Mouse (Mus musculus): ENCODE results near the gene Ube2g2.

The Ube2g2 gene

DNA sequence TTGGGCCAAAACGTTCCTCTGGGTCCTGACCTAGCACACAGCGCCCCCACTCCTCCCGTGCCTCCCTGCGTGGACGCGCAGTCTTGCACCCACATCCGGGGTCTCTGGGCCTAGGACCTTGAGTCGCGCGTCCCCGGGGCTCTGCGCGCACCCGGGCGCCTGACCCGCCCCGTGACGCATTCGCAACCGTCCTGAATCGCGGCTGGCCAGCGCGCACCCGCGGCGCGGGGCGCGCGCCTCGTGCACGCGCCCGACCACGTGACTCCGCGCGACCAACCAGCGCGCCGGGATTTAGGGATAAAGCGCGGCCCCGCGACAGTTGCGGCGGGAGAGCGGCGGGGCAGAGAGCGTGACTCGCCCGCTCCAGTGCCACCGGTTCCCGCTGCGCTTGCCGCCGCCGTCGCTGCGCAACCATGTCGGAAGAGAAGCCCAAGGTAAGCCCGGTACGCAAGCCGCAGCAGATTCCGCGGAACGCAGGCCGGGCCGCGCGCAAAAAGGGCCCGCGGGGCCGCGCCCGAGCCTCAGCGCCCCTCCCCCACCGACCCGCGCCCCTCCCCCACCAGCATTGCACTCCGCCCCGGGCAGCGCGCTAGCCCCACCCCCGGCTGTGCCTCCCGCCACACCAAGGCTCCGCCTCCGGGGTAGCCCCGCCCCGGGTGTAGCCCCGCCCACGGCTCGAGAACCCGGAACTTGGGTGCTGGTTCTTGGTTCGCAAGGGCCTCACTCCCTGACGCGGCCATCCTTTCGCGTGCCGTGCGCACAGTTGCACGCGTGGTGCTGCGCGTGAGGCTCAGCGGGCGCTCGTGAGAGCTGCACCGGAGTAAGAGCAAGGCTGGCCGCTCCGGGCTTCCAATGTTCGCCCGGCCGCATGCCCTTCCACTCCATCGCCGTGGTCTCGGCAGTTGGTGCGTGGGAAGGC is 15.9 kb upstream of the Ube2g2 start, which contains the start of the genes Sumo3 and Gm49325:
Gene Sumo3, plus strand, starts transcription at position 190 of the 919 bp plus-strand sequence.
Gene Gm49325, plus strand, starts transcription at position 290 of the 919 bp plus-strand sequence.
- DNase-seq (ENCODE audit: low read depth, low spot score) = peak; percentile 96

DNA sequence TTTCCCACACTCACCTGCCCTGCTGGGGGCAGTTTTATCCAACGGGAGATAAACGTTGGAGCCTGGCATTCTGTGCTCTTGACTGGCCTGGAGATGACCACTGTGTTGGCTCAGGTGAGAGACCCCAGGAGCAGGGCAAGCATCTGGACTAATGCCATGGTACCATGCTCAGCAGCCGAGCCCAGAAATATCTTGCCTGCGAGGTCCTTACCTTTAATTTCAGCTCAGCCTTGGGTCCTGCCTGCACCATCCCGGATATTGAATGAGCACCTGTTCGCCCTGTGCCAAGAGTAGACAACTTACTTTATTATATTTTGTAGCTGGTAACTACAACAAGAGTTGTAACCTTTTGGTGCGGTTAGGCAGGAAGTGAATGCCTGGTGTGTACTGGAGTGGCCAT is 15.2 kb upstream of the Ube2g2 start:
- no peak for DNase-seq (ENCODE audit: low read depth, low spot score)

- no peak for DNase-seq (ENCODE audit: low read depth, low spot score)
These were observed 14.6 kb upstream of the Ube2g2 start for GRCm38 (mm10) chr10:77607441-77607840.

DNA sequence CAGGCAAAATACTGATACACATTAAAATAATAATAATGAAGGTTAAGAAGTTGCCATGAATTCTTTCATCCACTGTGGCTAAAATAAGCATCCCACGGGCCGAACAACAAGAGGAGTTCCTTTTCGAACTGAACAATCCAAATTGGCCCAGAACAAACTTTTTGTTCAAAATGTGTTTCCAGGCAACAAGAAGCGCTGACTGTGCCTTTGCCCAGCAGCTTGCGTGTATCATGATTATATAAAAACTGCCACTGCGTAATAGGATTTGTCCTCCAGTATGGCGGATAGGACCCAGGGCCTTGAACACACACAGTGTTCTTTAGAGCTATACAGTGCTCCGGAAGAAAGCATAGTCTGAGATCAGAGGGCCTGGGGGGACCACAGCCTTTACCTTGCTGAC is 13.5 kb upstream of the Ube2g2 start:
- peak; percentile 60 for DNase-seq (ENCODE audit: low read depth, low spot score)

- DNase-seq (ENCODE audit: low read depth, low spot score) = peak; percentile 57
These were observed 11.7 kb upstream of the Ube2g2 start for GRCm38 (mm10) chr10:77610221-77610961.

DNA sequence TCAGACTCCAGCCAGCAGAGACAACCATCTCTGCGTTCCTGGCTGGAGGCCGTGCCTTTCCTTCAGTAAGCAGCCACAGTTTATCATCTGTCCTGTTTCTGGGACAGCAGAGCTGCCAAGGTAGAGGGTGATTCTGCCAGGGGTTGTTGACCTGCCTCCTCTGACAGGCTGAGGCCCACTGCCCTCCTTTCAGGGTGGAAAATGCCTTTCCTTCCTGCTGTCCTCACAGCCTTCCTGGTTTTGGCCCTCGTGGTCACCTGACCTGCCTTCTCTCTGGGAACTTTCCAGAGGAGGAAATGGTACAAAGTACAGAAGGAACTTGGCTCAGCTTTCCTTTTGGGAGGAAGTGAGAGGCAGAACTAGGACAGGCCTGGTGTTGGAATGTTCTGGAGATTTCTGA is 8.7 kb upstream of the Ube2g2 start:
- no peak for DNase-seq (ENCODE audit: low read depth, low spot score)

GRCm38 (mm10) chr10:77615647-77616046 is 6.4 kb upstream of the Ube2g2 start:
- DNase-seq (ENCODE audit: low read depth, low spot score) = no peak

GRCm38 (mm10) chr10:77616166-77616565 is 5.9 kb upstream of the Ube2g2 start:
- no peak for DNase-seq (ENCODE audit: low read depth, low spot score)

DNA sequence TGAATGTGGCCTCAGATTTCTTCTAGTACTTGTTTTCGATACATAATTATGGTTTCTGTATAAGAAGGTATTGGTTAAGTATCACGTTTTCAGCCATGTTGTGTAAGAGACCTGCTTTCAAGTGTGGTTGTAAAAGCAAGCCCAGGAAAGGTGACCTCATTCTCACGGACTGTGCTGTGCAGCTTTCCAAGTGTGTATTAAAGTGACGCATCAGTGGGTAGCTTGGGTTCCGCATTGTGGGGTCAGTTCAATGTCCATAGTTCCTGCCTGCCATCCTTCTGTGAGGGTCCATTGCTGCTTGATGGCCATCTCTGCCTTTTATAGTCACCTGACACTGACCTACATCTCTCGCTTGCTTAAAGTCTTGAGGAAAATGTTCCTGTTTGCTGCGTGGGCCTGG is 5.1 kb upstream of the Ube2g2 start:
- no peak for DNase-seq (ENCODE audit: low read depth, low spot score)

DNA sequence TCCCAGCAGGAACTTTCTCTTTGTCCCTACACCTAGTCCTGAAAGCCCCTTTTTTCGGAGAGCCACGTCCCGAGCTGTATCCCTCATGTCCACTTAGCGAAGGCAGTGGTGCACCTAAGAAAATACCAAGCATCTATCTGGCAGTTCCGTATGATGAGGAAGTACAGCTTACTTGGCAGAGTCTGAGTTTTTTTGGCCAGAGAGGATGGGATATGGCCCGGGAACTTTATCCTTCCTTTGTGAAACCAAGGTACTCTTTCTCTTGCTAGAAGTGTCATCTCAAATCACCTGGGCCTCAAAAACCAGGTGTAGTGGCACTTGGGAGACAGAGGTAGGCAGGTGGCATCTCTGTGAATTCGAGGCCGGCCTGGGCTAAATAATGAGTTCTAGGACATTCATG is 529 bp upstream of the Ube2g2 start:
- DNase-seq (ENCODE audit: low read depth, low spot score) = no peak

DNA sequence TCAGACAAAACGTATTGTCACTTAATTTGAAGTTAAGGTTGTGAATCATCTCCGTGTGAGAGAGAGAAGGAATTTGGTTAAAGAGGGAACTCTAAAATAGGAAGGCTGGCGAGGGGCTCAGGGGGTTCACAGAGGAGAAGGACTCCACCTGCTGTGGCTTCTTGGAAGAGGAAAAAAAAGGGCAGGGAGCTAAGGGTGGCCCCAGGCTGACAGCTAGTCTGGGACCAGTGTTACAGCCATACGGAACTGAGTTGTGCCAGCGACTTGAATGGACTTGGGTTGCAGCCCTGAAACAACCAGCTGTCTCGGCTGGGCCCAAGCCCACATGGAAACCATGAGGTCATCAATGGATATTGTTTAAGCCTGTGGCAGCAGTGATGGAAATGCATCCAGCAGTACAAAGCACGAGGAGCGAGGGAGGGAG is 1.0 kb downstream of the Ube2g2 start:
- peak; percentile 90 for DNase-seq (ENCODE audit: low read depth, low spot score)

GRCm38 (mm10) chr10:77623639-77624400 is 1.7 kb downstream of the Ube2g2 start:
- DNase-seq (ENCODE audit: low read depth, low spot score) = no peak

GRCm38 (mm10) chr10:77624570-77624995 is 2.5 kb downstream of the Ube2g2 start:
- peak; percentile 79 for DNase-seq (ENCODE audit: low read depth, low spot score)

GRCm38 (mm10) chr10:77626036-77626435 is 4.0 kb downstream of the Ube2g2 start:
- no peak for DNase-seq (ENCODE audit: low read depth, low spot score)

DNA sequence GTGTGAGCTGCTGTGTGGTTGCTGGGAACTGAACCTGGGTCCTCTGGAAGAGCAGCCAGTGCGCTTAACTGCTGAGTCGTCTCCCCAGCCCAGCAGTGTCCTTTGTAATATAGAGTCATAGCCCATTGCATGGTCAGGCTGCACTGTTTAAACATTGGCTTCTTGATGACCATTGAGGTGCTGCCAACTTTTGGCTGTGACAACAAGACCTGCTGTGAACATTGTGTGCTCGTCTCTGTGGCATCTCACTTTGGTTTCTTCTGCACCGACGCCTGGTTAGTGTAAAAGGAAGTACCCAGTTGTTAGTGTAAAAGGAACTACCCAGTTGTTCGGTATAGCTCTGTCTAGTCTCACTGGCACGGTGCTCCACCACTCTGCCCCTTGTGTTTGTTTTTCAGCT is 4.5 kb downstream of the Ube2g2 start:
- DNase-seq (ENCODE audit: low read depth, low spot score) = no peak

- peak; percentile 87 for DNase-seq (ENCODE audit: low read depth, low spot score)
These were observed 5.4 kb downstream of the Ube2g2 start for GRCm38 (mm10) chr10:77627497-77627896.

- no peak for DNase-seq (ENCODE audit: low read depth, low spot score)
These were observed 7.1 kb downstream of the Ube2g2 start for GRCm38 (mm10) chr10:77629163-77629562.

GRCm38 (mm10) chr10:77629970-77630369 is 7.9 kb downstream of the Ube2g2 start:
- DNase-seq (ENCODE audit: low read depth, low spot score) = no peak

DNA sequence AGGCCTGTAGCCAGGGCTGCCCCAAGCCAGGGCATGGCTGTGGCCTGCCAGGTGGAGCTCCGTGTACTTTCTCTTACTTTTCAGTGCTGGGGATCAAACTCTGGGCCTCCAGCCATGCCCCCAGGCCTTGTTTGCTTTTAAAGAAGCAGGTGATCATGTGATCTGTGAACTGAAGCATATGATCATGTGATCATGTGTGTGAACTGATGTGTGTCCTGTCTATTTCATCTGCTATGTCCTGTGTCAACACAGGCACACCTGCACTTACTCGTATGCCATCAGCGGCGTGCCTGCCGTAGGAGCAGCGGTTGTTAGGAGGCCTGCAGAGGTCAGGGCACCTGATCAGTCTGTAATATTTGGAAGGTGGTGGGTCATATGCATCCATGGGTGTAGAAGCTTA is 11.9 kb downstream of the Ube2g2 start:
- no peak for DNase-seq (ENCODE audit: low read depth, low spot score)

GRCm38 (mm10) chr10:77634452-77635231 is 12.6 kb downstream of the Ube2g2 start:
- no peak for DNase-seq (ENCODE audit: low read depth, low spot score)

Data from brain, adult 2 months (tissue).